Mouse (Mus musculus) CH12.LX (cell line): Measurements from ENCODE around the gene Plekhb2. TPM values are rescaled to one million over a fixed set of nuclear protein-coding genes. Genes with fewer than 3 reads are reported as not detected.
A peak's percentile ranks its signal among the peaks of the same experiment; 100 is the strongest.

Source experiments
- DNase-seq: peaks from one replicate; pipeline ENCODE4 v3.0.0-alpha.2; 2013; ENCODE audit errors: extremely low read depth
- H3K27ac ChIP-seq: 2 replicates; pipeline ENCODE4 v1.5.1; 2012; ENCODE audit warnings: low read depth, mild to moderate bottlenecking, control low read depth, moderate library complexity; ENCODE audit not compliant: insufficient read depth
- H3K27me3 ChIP-seq: replicated peaks from 2 replicates; pipeline ENCODE3; 2012; ENCODE audit warnings: inconsistent platforms
- H3K36me3 ChIP-seq, 2 experiments: replicated peaks in 1 of 2; 2 replicates each; pipeline versions ENCODE3 to v1.6.1; 2012; ENCODE audit warnings: inconsistent platforms in 1 of 2, low read length in 1 of 2, mild to moderate bottlenecking in 1 of 2, mixed read lengths in 1 of 2, moderate library complexity in 1 of 2; ENCODE audit not compliant: control insufficient read depth in 1 of 2, insufficient read depth in 1 of 2
- H3K4me1 ChIP-seq, 2 experiments: 2 replicates each; pipeline ENCODE4 v1.6.1; 2012; ENCODE audit warnings: inconsistent platforms in 1 of 2, moderate library complexity in 1 of 2; ENCODE audit not compliant: insufficient read depth in 2 of 2, control insufficient read depth in 1 of 2
- H3K4me2 ChIP-seq: 2 replicates; pipeline ENCODE4 v1.6.1; 2012; ENCODE audit warnings: low read depth, mild to moderate bottlenecking, control low read depth; ENCODE audit not compliant: poor library complexity, insufficient read depth, severe bottlenecking
- H3K4me3 ChIP-seq, 3 experiments: fragments of 150-350 bp in 1 of 3; sonication (generic) in 1 of 3; replicated peaks in 1 of 3; 2 replicates each; pipeline versions ENCODE3 to v1.5.1; 2011 to 2012; ENCODE audit warnings: low read depth in 2 of 3, low read length in 2 of 3, mild to moderate bottlenecking in 2 of 3, moderate library complexity in 2 of 3, control low read depth in 1 of 3, improper control_type of control experiment in 1 of 3, inconsistent platforms in 1 of 3, mixed read lengths in 1 of 3; ENCODE audit not compliant: poor library complexity in 1 of 3
- H3K79me2 ChIP-seq: replicated peaks from 2 replicates; pipeline ENCODE4 v1.6.1; 2012; ENCODE audit warnings: mild to moderate bottlenecking, moderate library complexity; ENCODE audit not compliant: control insufficient read depth, poor library complexity, insufficient read depth, severe bottlenecking; ENCODE audit errors: extremely low read depth
- H3K9ac ChIP-seq: 2 replicates; pipeline ENCODE4 v1.6.1; 2012; ENCODE audit warnings: low read depth, mild to moderate bottlenecking, control low read depth, moderate library complexity; ENCODE audit not compliant: insufficient read depth
- H3K9me3 ChIP-seq: replicated peaks from 2 replicates; pipeline ENCODE3; 2012; ENCODE audit warnings: low read length, inconsistent platforms, mixed read lengths
- BHLHE40 ChIP-seq: IDR thresholded peaks from 2 replicates; pipeline ENCODE4 v1.6.1; 2011; ENCODE audit warnings: mild to moderate bottlenecking, low read depth, low read length, improper control_type of control experiment
- CHD2 ChIP-seq: IDR thresholded peaks from 2 replicates; pipeline ENCODE4 v1.6.1; 2011; ENCODE audit warnings: low read length, improper control_type of control experiment
- ELF1 ChIP-seq: IDR thresholded peaks from 2 replicates; pipeline ENCODE4 v1.6.1; 2014; ENCODE audit warnings: low read depth, mild to moderate bottlenecking, inconsistent platforms, low read length, improper control_type of control experiment
- EP300 ChIP-seq: IDR thresholded peaks from 2 replicates; pipeline ENCODE4 v1.6.1; 2011; ENCODE audit warnings: low read length, improper control_type of control experiment
- ETS1 ChIP-seq: conservative IDR thresholded peaks from 2 replicates; pipeline ENCODE4 v1.6.1; 2012; ENCODE audit warnings: low read depth, mild to moderate bottlenecking, inconsistent platforms, low read length, improper control_type of control experiment, moderate library complexity
- GABPA ChIP-seq: IDR thresholded peaks from 2 replicates; pipeline ENCODE4 v1.6.1; 2012; ENCODE audit warnings: low read depth, low read length, improper control_type of control experiment, inconsistent platforms; ENCODE audit not compliant: insufficient replicate concordance
- IRF4 ChIP-seq: IDR thresholded peaks from 2 replicates; pipeline ENCODE4 v1.6.1; 2014; ENCODE audit warnings: low read depth, mild to moderate bottlenecking, inconsistent platforms, low read length, improper control_type of control experiment
- MAX ChIP-seq: IDR thresholded peaks from 2 replicates; pipeline ENCODE4 v1.6.1; 2011; ENCODE audit warnings: low read length, improper control_type of control experiment
- MXI1 ChIP-seq: IDR thresholded peaks from 2 replicates; pipeline ENCODE4 v1.6.1; 2011; ENCODE audit warnings: mild to moderate bottlenecking, low read depth, low read length, improper control_type of control experiment
- MYC ChIP-seq: IDR thresholded peaks from 2 replicates; pipeline ENCODE4 v1.6.1; 2011; ENCODE audit warnings: low read depth, mild to moderate bottlenecking, improper control_type of control experiment, low read length
- NELFE ChIP-seq: IDR thresholded peaks from 2 replicates; pipeline ENCODE4 v1.6.1; 2011; ENCODE audit warnings: low read depth, low read length, improper control_type of control experiment
- NRF1 ChIP-seq: IDR thresholded peaks from 2 replicates; pipeline ENCODE4 v1.6.1; 2014; ENCODE audit warnings: low read depth, mild to moderate bottlenecking, inconsistent platforms, low read length, improper control_type of control experiment, moderate library complexity
- POLR2A ChIP-seq: IDR thresholded peaks from 2 replicates; pipeline ENCODE4 v1.6.1; 2011; ENCODE audit warnings: low read depth, mild to moderate bottlenecking, improper control_type of control experiment, low read length
- POLR2AphosphoS2 ChIP-seq: IDR thresholded peaks from 2 replicates; pipeline ENCODE4 v1.6.1; 2011; ENCODE audit warnings: low read depth, low read length, improper control_type of control experiment
- SIN3A ChIP-seq: IDR thresholded peaks from 2 replicates; pipeline ENCODE4 v1.6.1; 2012; ENCODE audit warnings: low read length, improper control_type of control experiment, inconsistent platforms
- USF1 ChIP-seq: IDR thresholded peaks from 2 replicates; pipeline ENCODE4 v1.6.1; 2014; ENCODE audit warnings: low read depth, mild to moderate bottlenecking, inconsistent platforms, low read length, improper control_type of control experiment
- ZNF384 ChIP-seq: IDR thresholded peaks from 2 replicates; pipeline ENCODE4 v1.6.1; 2012; ENCODE audit warnings: low read depth, low read length, improper control_type of control experiment, inconsistent platforms
- dilution Hi-C: fragments of 300-500 bp; cut with MboI; formaldehyde crosslinking; loops from 2 replicates; pipeline ENCODE4 v1.14.3; 2020; ENCODE audit warnings: low sequenced_read_pairs; ENCODE audit not compliant: extremely low pct_unique_long_range_greater_than_20kb, extremely low pct_ligation_motif_present
- in situ Hi-C: fragments of 300-500 bp; cut with MboI; formaldehyde crosslinking; loops from 3 replicates; pipeline ENCODE4 v1.14.3; 2019; ENCODE audit warnings: low sequenced_read_pairs, low pct_ligation_motif_present, low pct_unique_long_range_greater_than_20kb, mixed read lengths
- polyA plus RNA-seq: library from polyadenylated mRNA; unstranded; fragments of >175 nt; gene quantifications from 2 replicates; pipeline ENCODE4 v1.2.1, GENCODE M21; 2012; ENCODE audit warnings: low read depth; ENCODE audit not compliant: insufficient read length
- total RNA-seq, 2 experiments: library from RNA; depleted of rRNA; stranded (reverse); fragments of 300-350 nt in 1 of 2; fragments of >200 nt in 1 of 2; gene quantifications; 2 replicates each; pipeline ENCODE4 v1.2.3; 2012 to 2014

The Plekhb2 gene
- total and polyA plus RNA-seq, 3 experiments: 21.0 to 44.8 (median 23.8) TPM

DNA sequence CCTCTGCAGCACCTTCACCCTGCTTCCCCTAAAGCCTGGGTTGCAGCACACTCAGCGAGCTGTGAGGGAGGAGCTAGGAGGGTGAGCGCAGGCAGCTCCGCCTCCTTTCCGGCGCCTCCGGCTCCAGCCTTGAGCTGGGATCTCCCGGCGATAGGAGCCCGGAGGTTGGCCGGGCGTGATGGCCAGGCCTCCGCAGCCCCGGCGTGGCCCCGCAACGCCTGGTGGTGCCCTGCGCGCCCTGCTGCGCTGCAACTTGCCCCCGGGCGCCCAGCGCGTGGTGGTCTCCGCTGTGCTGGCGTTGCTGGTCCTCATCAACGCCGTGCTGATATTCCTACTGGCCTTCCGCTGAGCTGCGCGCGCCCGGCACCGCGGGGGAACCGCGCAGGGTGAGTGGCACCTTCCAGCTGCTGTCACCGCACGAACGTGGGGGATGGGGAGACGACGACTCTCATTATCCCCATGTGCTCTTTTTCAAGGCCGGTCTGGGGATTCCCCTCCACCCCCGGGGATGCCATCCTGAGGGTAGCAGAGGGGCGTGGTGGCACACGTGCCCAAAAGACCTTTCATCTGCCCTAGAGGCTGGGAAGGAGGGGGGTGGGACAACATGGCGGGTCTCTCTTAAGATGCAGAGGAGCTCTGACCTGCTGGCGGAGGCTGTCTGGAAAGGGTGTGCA is 48.0 kb upstream of the Plekhb2 start:
- Histone ChIP-seq H3K9me3 (no peaks in the 10 kb centered on the region), H3K27me3 (no peaks in the 10 kb centered on the region), H3K4me1 (peaks cover 7 to 44% of the 10 kb centered on the region in 2 experiments), H3K79me2 (no peaks in the 10 kb centered on the region), H3K27ac (peak overlapping the region; percentile 5; the same call in 1 of the 2 replicates), H3K9ac (peak overlapping the region; percentile 37), H3K4me3 (peak overlapping the region; percentile 70 to 84 (median 82)), H3K36me3 (peaks cover 6 to 39% of the 10 kb centered on the region in 2 experiments), H3K4me2 (peak overlapping the region; percentile 69)
- TF ChIP-seq SIN3A (peak; percentile 88), POLR2AphosphoS2 (no peak), CHD2 (peak; percentile 63), MXI1 (peak; percentile 97), IRF4 (no peak), ETS1 (peak; percentile 51), POLR2A (peak; percentile 64), MYC (peak; percentile 85), MAX (peak; percentile 71), GABPA (no peak), ZNF384 (no peak), USF1 (peak; percentile 18), BHLHE40 (peak; percentile 93), NRF1 (peak; percentile 44; the same call in 1 of the 2 replicates), EP300 (no peak), NELFE (peak; percentile 50; the same call in 1 of the 2 replicates)
- dilution Hi-C loops: no loop called here
- in situ Hi-C loops: loop anchor here (10.0 kb wide), 1 partner anchor 63 kb away; no protein-coding TSS in a partner anchor
- DNase-seq: peak; percentile 73

DNA sequence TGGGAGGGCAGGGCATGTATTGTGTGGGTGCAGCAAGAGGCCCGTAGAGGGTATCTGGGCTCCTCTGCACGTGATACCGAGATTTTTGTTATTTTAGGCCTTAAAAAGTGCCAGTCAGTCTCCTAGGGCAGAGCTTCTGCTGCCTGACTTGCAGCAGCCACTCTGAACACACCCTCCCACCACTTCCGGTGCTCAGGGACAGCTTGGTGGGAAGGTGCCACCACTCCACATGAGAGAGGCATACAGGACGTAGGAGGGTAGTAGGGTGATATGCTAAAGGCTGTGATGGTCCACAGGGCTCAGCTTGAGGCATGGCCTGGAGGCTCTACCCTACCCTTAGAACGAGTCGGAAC is 47.5 kb upstream of the Plekhb2 start:
- dilution Hi-C loops: no loop called here
- peak; percentile 48 for DNase-seq
- Histone ChIP-seq H3K9ac (peak overlapping the region; percentile 37; the same call in 1 of the 2 replicates), H3K9me3 (no peaks in the 10 kb centered on the region), H3K4me3 (peak overlapping the region; percentile 70 to 84 (median 82)), H3K36me3 (peaks cover 11 to 44% of the 10 kb centered on the region in 2 experiments), H3K27me3 (no peaks in the 10 kb centered on the region), H3K27ac (no peak overlapping the region), H3K79me2 (no peaks in the 10 kb centered on the region), H3K4me2 (peak overlapping the region; percentile 69), H3K4me1 (peaks cover 7 to 42% of the 10 kb centered on the region in 2 experiments)
- peak; percentile 46 for TF ChIP-seq BHLHE40
- TF ChIP-seq NELFE: no peak
- TF ChIP-seq ELF1: 0 out of 2 replicates have a peak, but pooled peaks have one; percentile 26
- in situ Hi-C loops: loop anchor here (10.0 kb wide), 1 partner anchor 63 kb away; no protein-coding TSS in a partner anchor
